Comparison of ENCODE assay signal across 10 mouse cellular contexts in genomic region chr5:44943023-44943921, GRCm38 (mm10).
A peak's percentile ranks its signal among the peaks of the same experiment; 100 is the strongest.
DNase-seq lines count a peak whose midpoint lies in the region; ATAC-seq and TF ChIP-seq lines count a peak whose summit lies in the region.
"Had no signal": no experiment of that assay in that cellular context is flagged by ENCODE, and none has a peak within 500 bp of the region (broad histone marks: within the 10 kb centered on the region; RNA-seq: fewer than 3 reads in every experiment).

No protein-coding gene starts in this region.

- peaks cover 3% of the 10 kb centered on the region; the same call in 1 of the 2 replicates for H3K9me3 ChIP-seq in kidney, embryonic 16.5 days (ENCODE audit: low read length)
- H3K9me3 ChIP-seq in midbrain, embryonic 13.5 days = 0 out of 2 replicates have a peak, but pooled peaks cover 5% of the 10 kb centered on the region

- no peak overlapping the region for H3K4me2 ChIP-seq in kidney, embryonic 16.5 days (replicated peaks; ENCODE audit: low read depth, low read length)
- H3K4me2 ChIP-seq in midbrain, embryonic 13.5 days (replicated peaks) = no peak overlapping the region

- H3K27ac ChIP-seq in kidney, embryonic 16.5 days (ENCODE audit: low read length) = peak overlapping the region; percentile 73
- H3K27ac ChIP-seq in midbrain, embryonic 13.5 days = no peak overlapping the region; the same call in 1 of the 2 replicates

- no peaks in the 10 kb centered on the region for H3K27me3 ChIP-seq in kidney, embryonic 16.5 days (ENCODE audit: insufficient read depth, low read length)
- no peaks in the 10 kb centered on the region for H3K27me3 ChIP-seq in midbrain, embryonic 13.5 days

- no peak for TF ChIP-seq CTCF in brain, embryonic 14.5 days (IDR thresholded peaks at IDR 0.05; ENCODE audit: borderline replicate concordance, extremely low read depth, insufficient read depth, insufficient read length)

- WGBS in kidney, embryonic 16.5 days = 23% methylated on average over 7 of the region's 7 CpGs
- 32% methylated on average over 7 of the region's 7 CpGs for WGBS in midbrain, embryonic 13.5 days

- peak; percentile 14 for DNase-seq in adrenal gland, postnatal 14 days
- DNase-seq in adrenal gland, adult 8-10 months = no peak
- peak; percentile 27 for DNase-seq in brain, embryonic 14.5 days (ENCODE audit: low read depth)
- no peak for DNase-seq in layer of hippocampus, adult 11-12 months (ENCODE audit: low spot score)
- DNase-seq in cerebellum, adult 11 months = no peak
- DNase-seq in layer of hippocampus, postnatal 14 days (ENCODE audit: low spot score in 2 of 2) = no peak
- DNase-seq: heart, postnatal 36 days; thymus, postnatal 25 days had no signal

- H3K36me3 ChIP-seq in kidney, embryonic 16.5 days (ENCODE audit: insufficient read depth, low read length) = no peaks in the 10 kb centered on the region
- no peaks in the 10 kb centered on the region for H3K36me3 ChIP-seq in midbrain, embryonic 13.5 days

- ATAC-seq in kidney, embryonic 16.5 days (ENCODE audit: low FRiP score, low TSS enrichment) = peak; percentile 90
- ATAC-seq in midbrain, embryonic 13.5 days = peak; percentile 58

- no peak for TF ChIP-seq POLR2A in brain, embryonic 14.5 days (IDR thresholded peaks at IDR 0.05; ENCODE audit: borderline replicate concordance, extremely low read depth, insufficient read depth, insufficient read length, poor library complexity, severe bottlenecking)

- peaks cover 11% of the 10 kb centered on the region for H3K4me1 ChIP-seq in kidney, embryonic 16.5 days (ENCODE audit: insufficient read depth, low read length)
- peaks cover 16% of the 10 kb centered on the region for H3K4me1 ChIP-seq in midbrain, embryonic 13.5 days (replicated peaks)

- H3K4me3 ChIP-seq in kidney, embryonic 16.5 days (ENCODE audit: low read length) = no peak overlapping the region
- no peak overlapping the region for H3K4me3 ChIP-seq in midbrain, embryonic 13.5 days (replicated peaks)

- H3K9ac ChIP-seq in kidney, embryonic 16.5 days (replicated peaks; ENCODE audit: low read length) = no peak overlapping the region
- no peak overlapping the region for H3K9ac ChIP-seq in midbrain, embryonic 13.5 days (replicated peaks)

Comparison
In these comparisons a context has a peak if more than half of its experiments do, and no peak if none do; other contexts are left out.
1. DNase-seq: peak in adrenal gland, postnatal 14 days (single experiment) and brain, embryonic 14.5 days (single experiment); none in adrenal gland, adult 8-10 months (single experiment), layer of hippocampus, adult 11-12 months (single experiment), cerebellum, adult 11 months (single experiment) and layer of hippocampus, postnatal 14 days (0 of 2).